Comparison of ENCODE assay signal across 21 mouse cellular contexts in genomic region chr5:92322612-92323011, GRCm38 (mm10). TPM values are rescaled to one million over a fixed set of nuclear protein-coding genes. Genes with fewer than 3 reads are reported as not detected.
DNase-seq lines count a peak whose midpoint lies in the region; ATAC-seq and TF ChIP-seq lines count a peak whose summit lies in the region.
"Had no signal": no experiment of that assay in that cellular context is flagged by ENCODE, and none has a peak within 500 bp of the region (broad histone marks: within the 10 kb centered on the region; RNA-seq: fewer than 3 reads in every experiment).

No protein-coding gene starts in this region.

- H3K4me2 ChIP-seq in liver, postnatal 0 days (ENCODE audit: low read depth, low read length), result no peak overlapping the region
- no peak overlapping the region for H3K4me2 ChIP-seq in liver, embryonic 12.5 days
- H3K4me2 ChIP-seq in lung, postnatal 0 days (replicated peaks; ENCODE audit: low read depth, low read length), result no peak overlapping the region
- H3K4me2 ChIP-seq: forebrain, embryonic 15.5 days; hindbrain, embryonic 12.5 days; liver, embryonic 13.5 days; midbrain, embryonic 12.5 days had no signal

- peak; percentile 53; the same call in 1 of the 2 replicates for ATAC-seq in liver, postnatal 0 days
- ATAC-seq in liver, embryonic 12.5 days, result no peak
- ATAC-seq in lung, postnatal 0 days, result peak; percentile 50; the same call in 1 of the 2 replicates
- ATAC-seq in megakaryocyte progenitor cell, adult 5-6 weeks (replicated peaks; ENCODE audit: poor library complexity), result peak; percentile 27
- ATAC-seq: forebrain, embryonic 15.5 days had no signal

- no peaks in the 10 kb centered on the region for H3K9me3 ChIP-seq in liver, postnatal 0 days (ENCODE audit: low read length)
- H3K9me3 ChIP-seq in liver, embryonic 12.5 days (replicated peaks), result no peaks in the 10 kb centered on the region
- no peaks in the 10 kb centered on the region for H3K9me3 ChIP-seq in lung, postnatal 0 days (ENCODE audit: low read length)
- H3K9me3 ChIP-seq: forebrain, embryonic 15.5 days; hindbrain, embryonic 12.5 days; liver, embryonic 13.5 days; midbrain, embryonic 12.5 days had no signal

- H3K4me3 ChIP-seq in liver, postnatal 0 days (ENCODE audit: low read depth, low read length), result no peak overlapping the region
- no peak overlapping the region for H3K4me3 ChIP-seq in liver, embryonic 12.5 days
- no peak overlapping the region for H3K4me3 ChIP-seq in lung, postnatal 0 days (ENCODE audit: low read depth, low read length)
- H3K4me3 ChIP-seq: forebrain, embryonic 15.5 days; heart, adult 2 months; hindbrain, embryonic 12.5 days; layer of hippocampus, adult 2 months; liver, embryonic 13.5 days; midbrain, embryonic 12.5 days had no signal

- WGBS in liver, postnatal 0 days (ENCODE audit: insufficient replicate concordance), result 58% methylated on average over 4 of the region's 4 CpGs
- 64% methylated on average over 4 of the region's 4 CpGs for WGBS in liver, embryonic 12.5 days (ENCODE audit: insufficient replicate concordance)
- WGBS in lung, postnatal 0 days, result 60% methylated on average over 4 of the region's 4 CpGs

- TF ChIP-seq EP300 in liver, postnatal 0 days (IDR thresholded peaks at IDR 0.05; ENCODE audit: low read depth), result no peak; the same call in 1 of the 2 replicates
- no peak for TF ChIP-seq EP300 in lung, postnatal 0 days (IDR thresholded peaks at IDR 0.05)

- peak overlapping the region; percentile 53; the same call in 1 of the 2 replicates for H3K27ac ChIP-seq in liver, postnatal 0 days (ENCODE audit: low read depth)
- H3K27ac ChIP-seq in liver, embryonic 12.5 days, result no peak overlapping the region
- peak overlapping the region; percentile 38 for H3K27ac ChIP-seq in lung, postnatal 0 days (ENCODE audit: low read length)
- H3K27ac ChIP-seq: forebrain, embryonic 15.5 days; hindbrain, embryonic 12.5 days; layer of hippocampus, adult 2 months; liver, embryonic 13.5 days; midbrain, embryonic 12.5 days had no signal

- H3K4me1 ChIP-seq in liver, postnatal 0 days (ENCODE audit: insufficient read depth), result 0 out of 2 replicates have a peak, but pooled peaks cover 2% of the 10 kb centered on the region
- no peaks in the 10 kb centered on the region; the same call in 1 of the 2 replicates for H3K4me1 ChIP-seq in liver, embryonic 12.5 days
- H3K4me1 ChIP-seq in lung, postnatal 0 days (ENCODE audit: insufficient read depth, low read depth, low read length), result no peaks in the 10 kb centered on the region
- H3K4me1 ChIP-seq: forebrain, embryonic 15.5 days; hindbrain, embryonic 12.5 days; midbrain, embryonic 12.5 days had no signal

- H3K9ac ChIP-seq in liver, postnatal 0 days (replicated peaks), result no peak overlapping the region
- H3K9ac ChIP-seq in liver, embryonic 12.5 days, result no peak overlapping the region
- no peak overlapping the region for H3K9ac ChIP-seq in lung, postnatal 0 days (replicated peaks; ENCODE audit: low read depth)
- H3K9ac ChIP-seq: forebrain, embryonic 15.5 days; hindbrain, embryonic 12.5 days; liver, embryonic 13.5 days; midbrain, embryonic 12.5 days had no signal

- no peaks in the 10 kb centered on the region for H3K36me3 ChIP-seq in liver, postnatal 0 days (replicated peaks; ENCODE audit: insufficient read depth, low read length)
- H3K36me3 ChIP-seq in liver, embryonic 12.5 days, result no peaks in the 10 kb centered on the region
- no peaks in the 10 kb centered on the region for H3K36me3 ChIP-seq in lung, postnatal 0 days (ENCODE audit: insufficient read depth, low read length)
- H3K36me3 ChIP-seq: forebrain, embryonic 15.5 days; hindbrain, embryonic 12.5 days; liver, embryonic 13.5 days; midbrain, embryonic 12.5 days had no signal

- H3K27me3 ChIP-seq in liver, postnatal 0 days (ENCODE audit: insufficient read depth, low read length), result no peaks in the 10 kb centered on the region
- H3K27me3 ChIP-seq in liver, embryonic 12.5 days (replicated peaks), result 0 out of 2 replicates have a peak, but pooled peaks cover under 1% of the 10 kb centered on the region
- H3K27me3 ChIP-seq in lung, postnatal 0 days (replicated peaks; ENCODE audit: insufficient read depth, low read length), result no peaks in the 10 kb centered on the region
- H3K27me3 ChIP-seq: forebrain, embryonic 15.5 days; hindbrain, embryonic 12.5 days; liver, embryonic 13.5 days; midbrain, embryonic 12.5 days had no signal

- no peak for TF ChIP-seq CTCF in liver, postnatal 0 days (IDR thresholded peaks at IDR 0.05; ENCODE audit: low read depth)
- TF ChIP-seq CTCF in lung, postnatal 0 days (IDR thresholded peaks at IDR 0.05), result no peak

- peak; percentile 23 for DNase-seq in adrenal gland, adult 2 months
- DNase-seq in adrenal gland, postnatal 4 days (ENCODE audit: low spot score in 2 of 2), result no peak
- no peak for DNase-seq in liver, postnatal 0 days
- peak; percentile 69 for DNase-seq in lung, postnatal 0 days (ENCODE audit: low spot score)
- no peak for DNase-seq in kidney, adult 18-20 months
- DNase-seq in cerebellum, adult 8-10 months, result no peak
- DNase-seq: cerebellum, adult 9-10 months; liver, embryonic 13.5 days had no signal

RNA-seq across cellular contexts. Expression of gene Cxcl9, which starts 5.3 kb away (rescaled TPM):
- 1 to 10 TPM; 2.5 to 2.6 TPM for total RNA-seq in adrenal gland, adult 2 months (2021)
- polyA plus RNA-seq in adrenal gland, adult 2 months (2012; rRNA removed), result 3.7 and 7.2 TPM in 2 replicates
- 1 to 10 TPM in 1 of 2 experiments, under 1 TPM in 1; 0.20 to 1.1 TPM for total RNA-seq in adrenal gland, postnatal 4 days (2021)
- 0.20 and 0.35 TPM in 2 replicates for polyA plus RNA-seq in liver, postnatal 0 days (2015; fragmentation: Nextera tagmentation; extraction: Ambion mirVana)
- not detected in 2 replicates for polyA plus RNA-seq in liver, embryonic 12.5 days (2016; fragmentation: Nextera tagmentation; extraction: Ambion mirVana)
- not detected in 2 replicates for polyA plus RNA-seq in lung, postnatal 0 days (2015; fragmentation: Nextera tagmentation; extraction: Ambion mirVana)
- 0.37 and 1.2 TPM in 2 replicates for total RNA-seq in megakaryocyte progenitor cell, adult 5-6 weeks (2015)
- 0.27 and 0.33 TPM in 2 replicates for total RNA-seq in megakaryocyte progenitor cell, adult 5-6 weeks (2017)
- total RNA-seq: layer of hippocampus, adult 2 months; layer of hippocampus, postnatal 25 days had no signal
- polyA plus RNA-seq: forebrain, embryonic 15.5 days; heart, embryonic 14.5 days; hindbrain, embryonic 12.5 days; limb, embryonic 11.5 days; liver, embryonic 13.5 days; midbrain, embryonic 12.5 days had no signal

RNA-seq across cellular contexts. Expression of gene Art3, which starts 9.0 kb away (rescaled TPM):
- total RNA-seq in adrenal gland, adult 2 months (2021), result 10 to 100 TPM; 39.2 to 58.2 TPM
- 2.6 and 3.1 TPM in 2 replicates for polyA plus RNA-seq in adrenal gland, adult 2 months (2012; rRNA removed)
- 10 to 100 TPM; 42.5 to 70.3 TPM for total RNA-seq in adrenal gland, postnatal 4 days (2021)
- 2.3 and 4.0 TPM in 2 replicates for polyA plus RNA-seq in liver, postnatal 0 days (2015; fragmentation: Nextera tagmentation; extraction: Ambion mirVana)
- 0.78 and 1.0 TPM in 2 replicates for polyA plus RNA-seq in liver, embryonic 12.5 days (2016; fragmentation: Nextera tagmentation; extraction: Ambion mirVana)
- 37.0 and 46.5 TPM in 2 replicates for polyA plus RNA-seq in lung, postnatal 0 days (2015; fragmentation: Nextera tagmentation; extraction: Ambion mirVana)
- 1.2 and 1.5 TPM in 2 replicates for total RNA-seq in megakaryocyte progenitor cell, adult 5-6 weeks (2015)
- total RNA-seq in megakaryocyte progenitor cell, adult 5-6 weeks (2017), result 0.54 TPM in 1 of 2 replicates, not detected in the other
- total RNA-seq: megakaryocyte, adult 5-6 weeks had no signal

RNA-seq across cellular contexts. Expression of gene Sdad1, which starts 12.3 kb away (rescaled TPM):
- total RNA-seq in adrenal gland, adult 2 months (2021), result 10 to 100 TPM; 25.0 to 39.1 TPM
- polyA plus RNA-seq in adrenal gland, adult 2 months (2012; rRNA removed), result 11.2 and 13.2 TPM in 2 replicates
- total RNA-seq in adrenal gland, postnatal 4 days (2021), result 10 to 100 TPM; 51.9 to 54.0 TPM
- 13.1 and 13.4 TPM in 2 replicates for polyA plus RNA-seq in liver, postnatal 0 days (2015; fragmentation: Nextera tagmentation; extraction: Ambion mirVana)
- 35.1 and 36.3 TPM in 2 replicates for polyA plus RNA-seq in liver, embryonic 12.5 days (2016; fragmentation: Nextera tagmentation; extraction: Ambion mirVana)
- polyA plus RNA-seq in lung, postnatal 0 days (2015; fragmentation: Nextera tagmentation; extraction: Ambion mirVana), result 14.8 and 15.0 TPM in 2 replicates
- total RNA-seq in megakaryocyte progenitor cell, adult 5-6 weeks (2015), result 39.5 and 46.5 TPM in 2 replicates
- total RNA-seq in megakaryocyte progenitor cell, adult 5-6 weeks (2017), result 69.5 and 86.2 TPM in 2 replicates

RNA-seq across cellular contexts. Expression of gene Cxcl10, which starts 26.1 kb away (rescaled TPM):
- total RNA-seq in adrenal gland, adult 2 months (2021), result under 1 TPM; 0.43 to 0.73 TPM
- polyA plus RNA-seq in adrenal gland, adult 2 months (2012; rRNA removed), result 1.7 and 3.6 TPM in 2 replicates
- 1 to 10 TPM in 1 of 2 experiments, under 1 TPM in 1; 0.76 to 1.3 TPM for total RNA-seq in adrenal gland, postnatal 4 days (2021)
- polyA plus RNA-seq in liver, postnatal 0 days (2015; fragmentation: Nextera tagmentation; extraction: Ambion mirVana), result 7.5 and 8.0 TPM in 2 replicates
- 6.6 and 6.7 TPM in 2 replicates for polyA plus RNA-seq in liver, embryonic 12.5 days (2016; fragmentation: Nextera tagmentation; extraction: Ambion mirVana)
- 0.49 and 3.1 TPM in 2 replicates for polyA plus RNA-seq in lung, postnatal 0 days (2015; fragmentation: Nextera tagmentation; extraction: Ambion mirVana)
- 4.7 and 10.5 TPM in 2 replicates for total RNA-seq in megakaryocyte progenitor cell, adult 5-6 weeks (2015)
- 1.3 and 5.3 TPM in 2 replicates for total RNA-seq in megakaryocyte progenitor cell, adult 5-6 weeks (2017)
- total RNA-seq: heart, postnatal 25 days; layer of hippocampus, adult 2 months; layer of hippocampus, postnatal 25 days had no signal
- polyA plus RNA-seq: midbrain, embryonic 12.5 days; testis, adult 2 months had no signal

RNA-seq across cellular contexts. Expression of gene Naaa, which starts 44.6 kb away (rescaled TPM):
- total RNA-seq in adrenal gland, adult 2 months (2021), result 10 to 100 TPM; 20.1 to 29.4 TPM
- polyA plus RNA-seq in adrenal gland, adult 2 months (2012; rRNA removed), result 33.6 and 42.7 TPM in 2 replicates
- total RNA-seq in adrenal gland, postnatal 4 days (2021), result 10 to 100 TPM; 23.3 to 24.8 TPM
- polyA plus RNA-seq in liver, postnatal 0 days (2015; fragmentation: Nextera tagmentation; extraction: Ambion mirVana), result 6.1 and 7.5 TPM in 2 replicates
- 3.0 TPM in 2 replicates for polyA plus RNA-seq in liver, embryonic 12.5 days (2016; fragmentation: Nextera tagmentation; extraction: Ambion mirVana)
- polyA plus RNA-seq in lung, postnatal 0 days (2015; fragmentation: Nextera tagmentation; extraction: Ambion mirVana), result 27.2 and 27.8 TPM in 2 replicates
- 12.0 and 15.0 TPM in 2 replicates for total RNA-seq in megakaryocyte progenitor cell, adult 5-6 weeks (2015)
- 7.1 and 13.5 TPM in 2 replicates for total RNA-seq in megakaryocyte progenitor cell, adult 5-6 weeks (2017)

Comparison
In these comparisons a context has a peak if more than half of its experiments do, and no peak if none do; other contexts are left out.
1. DNase-seq: peak in adrenal gland, adult 2 months (single experiment) and lung, postnatal 0 days (single experiment); none in adrenal gland, postnatal 4 days (0 of 2), liver, postnatal 0 days (single experiment), kidney, adult 18-20 months (single experiment) and cerebellum, adult 8-10 months (single experiment).